Mouse (Mus musculus) brain, embryonic 14.5 days (tissue): ENCODE measurements around the gene Fbxo5. TPM values are rescaled to one million over a fixed set of nuclear protein-coding genes. Genes with fewer than 3 reads are reported as not detected.

Experiments used
- DNase-seq: peaks from one replicate; pipeline ENCODE4 v3.0.0-alpha.2; 2011; ENCODE audit warnings: low read depth
- CTCF ChIP-seq: fragments of 200-500 bp; IDR thresholded peaks from 2 replicates; pipeline ENCODE4 v1.5.1; 2012; ENCODE audit warnings: inconsistent platforms, mild to moderate bottlenecking, moderate library complexity, borderline replicate concordance; ENCODE audit not compliant: insufficient read depth, insufficient read length; ENCODE audit errors: extremely low read depth
- POLR2A ChIP-seq: fragments of 200-500 bp; IDR thresholded peaks from 2 replicates; pipeline ENCODE4 v1.6.1; 2012; ENCODE audit warnings: mild to moderate bottlenecking, inconsistent platforms, borderline replicate concordance; ENCODE audit not compliant: poor library complexity, insufficient read depth, insufficient read length, severe bottlenecking; ENCODE audit errors: extremely low read depth
- polyA plus RNA-seq: library from polyadenylated mRNA; depleted of rRNA; stranded (reverse); fragments of >200 nt; gene quantifications from 2 replicates; pipeline ENCODE4 v1.2.3, GENCODE M21; 2012; rRNA removed

The Fbxo5 gene
- polyA plus RNA-seq, 1 experiment, result 14.9 TPM

DNA sequence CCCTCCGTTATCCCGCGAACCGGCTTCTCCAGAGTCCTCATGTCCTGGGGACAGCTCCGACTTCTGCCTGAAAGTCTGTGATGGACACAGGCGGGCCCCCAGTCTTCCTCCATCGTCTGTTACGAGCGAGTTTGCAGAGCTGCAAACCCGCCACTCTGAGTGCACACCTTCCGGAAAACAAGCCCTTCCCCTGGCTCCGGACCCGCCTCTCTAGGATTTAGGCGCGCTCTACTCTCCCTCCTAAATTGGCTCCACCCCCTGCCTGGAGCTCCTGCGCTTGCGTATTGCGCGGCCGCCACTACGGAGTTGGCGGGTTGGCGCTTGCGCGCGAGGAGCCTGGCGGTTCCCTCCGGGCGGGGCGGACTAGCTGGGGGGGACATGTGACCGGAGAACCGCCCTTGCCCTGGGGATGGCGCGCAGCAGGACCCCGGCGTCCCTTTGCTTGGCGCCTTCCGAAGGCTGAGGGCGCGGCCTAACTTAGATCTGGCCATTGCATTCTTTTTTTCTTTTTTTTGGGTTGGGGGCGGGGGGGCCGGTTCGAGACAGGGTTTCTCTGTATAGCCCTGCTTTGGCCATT is 419 bp upstream of the Fbxo5 start:
- TF ChIP-seq CTCF, result no peak
- peak; percentile 66; the same call in 1 of the 2 replicates for TF ChIP-seq POLR2A

DNA sequence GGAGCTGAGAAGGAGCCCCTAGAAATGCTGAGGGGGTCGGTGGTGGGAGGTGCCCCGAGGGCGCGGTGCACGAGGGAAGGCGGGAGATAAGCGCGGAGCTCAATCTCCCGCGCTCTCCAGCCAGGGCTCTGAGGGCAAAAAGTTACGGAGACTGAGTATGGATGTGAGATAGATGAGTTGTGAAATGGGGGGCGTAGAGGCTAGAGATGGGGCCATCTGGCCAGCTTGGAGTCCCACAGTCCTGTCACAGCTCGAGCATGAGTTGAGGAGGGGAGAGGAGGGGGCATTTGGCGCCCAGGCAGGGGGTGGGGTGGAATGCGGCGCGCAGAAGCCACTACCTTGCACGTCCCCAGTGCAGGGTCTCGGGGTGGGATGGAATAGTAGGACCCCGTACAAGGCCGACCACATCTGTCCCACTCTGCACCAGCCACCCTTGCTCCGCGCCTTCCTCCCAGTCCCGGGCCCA is 676 bp downstream of the Fbxo5 start:
- DNase-seq, result peak; percentile 44
- no peak for TF ChIP-seq POLR2A
- TF ChIP-seq CTCF, result no peak

More for the DNA sequence above, 419 bp upstream of the Fbxo5 start:
- DNase-seq, result peak; percentile 99

DNA sequence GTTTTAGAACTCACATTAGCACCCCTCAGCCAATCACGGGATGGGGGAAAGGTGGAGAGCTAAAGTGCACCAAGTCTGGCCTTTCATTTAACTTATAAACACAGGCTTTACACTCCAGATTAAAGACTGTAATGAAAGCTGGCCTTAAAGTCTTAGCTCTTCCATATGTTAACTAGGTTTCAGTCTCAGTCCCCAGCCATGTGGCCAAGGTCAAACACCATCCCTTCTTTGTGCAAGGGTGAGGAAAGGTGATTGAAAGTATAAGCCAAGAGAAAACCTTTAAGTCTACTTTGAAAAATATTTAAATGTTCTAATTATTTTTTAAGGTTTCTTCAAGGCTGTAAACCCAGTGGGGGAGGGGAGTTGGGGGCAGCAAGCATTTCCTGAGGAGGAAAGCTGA is 1.7 kb downstream of the Fbxo5 start:
- TF ChIP-seq CTCF (no peak), POLR2A (no peak)
- DNase-seq, result no peak

DNA sequence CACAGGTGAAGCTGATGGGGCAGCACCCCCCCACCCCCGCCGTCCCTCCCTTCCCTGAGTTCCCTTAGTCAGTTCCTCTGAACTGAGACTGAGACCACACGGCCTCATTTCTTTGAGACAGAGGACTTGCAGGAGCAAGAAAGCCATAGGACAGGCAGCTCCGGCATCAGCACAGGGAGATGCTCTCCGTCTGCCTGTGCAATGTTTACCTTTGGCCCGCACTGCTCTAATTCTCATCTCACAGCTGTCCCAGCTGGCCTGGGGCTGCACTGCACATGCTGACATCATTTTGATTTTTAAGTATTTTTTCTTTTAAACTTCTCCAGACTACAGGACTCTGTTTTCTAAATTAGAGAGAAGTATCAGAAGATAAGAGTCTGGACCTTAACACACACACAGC is 2.5 kb downstream of the Fbxo5 start:
- no peak for TF ChIP-seq POLR2A
- no peak for TF ChIP-seq CTCF
- DNase-seq, result no peak

DNA sequence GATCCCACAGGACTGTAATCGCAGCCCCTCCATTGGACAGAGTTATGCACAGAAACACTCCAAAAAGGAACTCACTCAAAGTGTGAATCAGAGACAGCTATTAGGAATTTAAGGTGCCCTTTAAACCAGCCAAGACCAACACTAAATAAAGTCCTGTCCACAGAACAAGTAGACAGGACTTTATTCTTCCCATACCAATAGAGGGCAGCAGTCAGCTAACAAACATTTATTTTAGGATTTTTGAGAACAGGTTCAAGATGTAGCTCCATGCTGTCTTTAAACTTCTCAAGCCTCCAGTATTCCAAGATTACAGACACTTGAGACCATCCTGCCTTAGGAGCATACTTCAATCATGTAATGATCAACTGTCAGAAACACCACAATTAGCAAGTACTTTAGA is 4.9 kb downstream of the Fbxo5 start:
- peak; percentile 44 for DNase-seq

DNA sequence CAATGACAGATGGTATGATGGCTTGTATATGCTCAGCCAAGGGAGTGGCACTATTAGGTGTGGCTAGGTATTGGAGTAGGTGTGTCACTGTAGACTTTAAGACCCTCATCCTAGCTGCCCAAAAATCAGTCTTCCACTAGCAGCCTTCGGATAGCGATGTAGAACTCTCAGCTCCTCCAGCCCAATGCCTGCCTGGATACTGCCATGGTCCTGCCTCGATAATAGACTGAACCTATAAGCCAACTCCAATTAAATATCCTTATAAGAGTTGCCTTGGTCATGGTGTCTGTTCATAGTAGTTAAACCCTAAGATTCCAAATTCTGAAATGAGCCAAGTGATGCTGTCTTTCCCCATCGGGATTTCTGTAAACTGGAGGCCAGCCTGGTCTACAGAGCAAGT is 7.3 kb downstream of the Fbxo5 start:
- no peak for DNase-seq
- TF ChIP-seq POLR2A, result no peak
- TF ChIP-seq CTCF, result no peak

More for the DNA sequence above, 4.9 kb downstream of the Fbxo5 start:
- TF ChIP-seq POLR2A (no peak), CTCF (no peak)

DNA sequence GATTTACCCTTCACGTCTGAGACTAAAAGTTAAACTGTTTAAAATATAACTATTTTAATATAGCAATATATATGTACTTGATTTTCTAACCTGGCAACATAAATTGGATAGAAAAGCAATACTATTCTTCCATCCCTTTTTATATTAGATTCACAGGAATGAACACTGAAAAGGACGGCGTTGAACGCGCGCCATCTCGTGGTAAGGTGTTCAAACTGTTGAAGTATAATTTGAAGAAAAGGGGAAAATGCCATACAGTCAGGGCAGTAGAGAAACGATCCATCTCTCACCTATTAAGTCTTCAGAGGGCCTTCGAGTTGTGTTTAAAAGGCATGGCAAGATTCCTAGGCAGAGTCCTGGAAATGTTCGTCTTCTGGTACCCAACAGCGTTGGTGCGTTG is 14.7 kb downstream of the Fbxo5 start:
- peak; percentile 77 for DNase-seq
- TF ChIP-seq POLR2A (no peak), CTCF (peak; percentile 76)

DNA sequence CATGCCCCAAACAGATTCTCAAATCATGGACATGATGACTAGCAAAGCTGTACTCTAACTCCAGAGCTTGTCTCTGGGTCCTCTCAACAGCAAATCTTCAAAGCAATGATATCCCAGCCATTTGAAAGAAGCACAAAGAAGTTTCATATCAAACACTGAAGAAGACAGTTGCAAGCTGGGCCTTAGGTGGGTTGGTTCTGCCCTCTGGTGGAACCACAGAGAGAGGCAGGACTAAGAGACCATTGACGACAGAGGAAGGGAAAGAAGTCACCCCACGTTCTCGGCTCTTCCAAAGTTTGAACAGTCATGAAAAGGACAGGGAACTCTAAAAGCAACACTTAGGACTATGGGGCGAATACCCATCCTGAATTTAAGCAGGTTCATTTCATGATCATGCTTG is 18.5 kb downstream of the Fbxo5 start:
- peak; percentile 52 for DNase-seq

More for the DNA sequence above, 18.5 kb downstream of the Fbxo5 start:
- no peak for TF ChIP-seq POLR2A
- peak; percentile 70; the same call in 1 of the 2 replicates for TF ChIP-seq CTCF

Other genes with a start within 250 kb of the Fbxo5 start
- 0.87 and 1.1 TPM in 2 replicates for gene Myct1, start 211.8 kb downstream of the Fbxo5 start, polyA plus RNA-seq
- gene Vip, start 166.4 kb downstream of the Fbxo5 start, polyA plus RNA-seq, result 0.29 and 0.63 TPM in 2 replicates
- 3.0 and 5.6 TPM in 2 replicates for gene Mtrf1l, start 18.3 kb upstream of the Fbxo5 start, polyA plus RNA-seq
- gene Rgs17, start 116.8 kb upstream of the Fbxo5 start, polyA plus RNA-seq, result 7.8 and 11.1 TPM in 2 replicates